Mouse (Mus musculus) MEL (cell line): ENCODE data around the gene Itprip.

Source experiments
- CTCF ChIP-seq, 3 experiments: IDR thresholded peaks in 2 of 3; conservative IDR thresholded peaks in 1 of 3; 2 replicates each; pipeline ENCODE4 v1.5.1; 2011 to 2012; ENCODE audit warnings: low read length in 3 of 3, low read depth in 2 of 3, mild to moderate bottlenecking in 2 of 3, improper control_type of control experiment in 1 of 3, inconsistent platforms in 1 of 3, mixed read lengths in 1 of 3, moderate library complexity in 1 of 3; ENCODE audit not compliant: control insufficient read depth in 1 of 3, insufficient read depth in 1 of 3, poor library complexity in 1 of 3, severe bottlenecking in 1 of 3
- GATA1 ChIP-seq: IDR thresholded peaks from 2 replicates; pipeline ENCODE4 v1.6.1; 2011; ENCODE audit warnings: low read depth, low read length, improper control_type of control experiment
- MAFK ChIP-seq: IDR thresholded peaks from 2 replicates; pipeline ENCODE4 v1.6.1; 2011; ENCODE audit warnings: low read depth, mild to moderate bottlenecking, low read length, improper control_type of control experiment, borderline replicate concordance
- MAX ChIP-seq: IDR thresholded peaks from 2 replicates; pipeline ENCODE4 v1.6.1; 2011; ENCODE audit warnings: low read length, improper control_type of control experiment
- POLR2A ChIP-seq, 2 experiments: IDR thresholded peaks; 2 replicates each; pipeline ENCODE4 v1.6.1; 2011 to 2012; ENCODE audit warnings: low read length in 2 of 2, mild to moderate bottlenecking in 2 of 2, control low read depth in 1 of 2, improper control_type of control experiment in 1 of 2, low read depth in 1 of 2, moderate library complexity in 1 of 2; ENCODE audit not compliant: control insufficient read depth in 1 of 2, insufficient read depth in 1 of 2, poor library complexity in 1 of 2
- SMC3 ChIP-seq: IDR thresholded peaks from 2 replicates; pipeline ENCODE4 v1.6.1; 2011; ENCODE audit warnings: low read depth, low read length, improper control_type of control experiment

- no peak for TF ChIP-seq POLR2A (IDR thresholded peaks at IDR 0.05; ENCODE audit: control insufficient read depth in 1 of 2, insufficient read depth in 1 of 2, low read depth in 1 of 2, low read length in 2 of 2, poor library complexity in 1 of 2)
- TF ChIP-seq CTCF (IDR thresholded peaks at IDR 0.05 in 2 of 3, conservative IDR thresholded peaks at IDR 0.05 in 1 of 3; ENCODE audit: control insufficient read depth in 1 of 3, insufficient read depth in 1 of 3, low read depth in 2 of 3, low read length in 3 of 3, poor library complexity in 1 of 3, severe bottlenecking in 1 of 3): no peak
- no peak for TF ChIP-seq SMC3
- TF ChIP-seq MAFK: no peak
- TF ChIP-seq MAX: no peak
- no peak for TF ChIP-seq GATA1
Measured at GRCm38 (mm10) chr19:47927032-47927431, 7.9 kb upstream of the Itprip start.
